In the genomic region with DNA sequence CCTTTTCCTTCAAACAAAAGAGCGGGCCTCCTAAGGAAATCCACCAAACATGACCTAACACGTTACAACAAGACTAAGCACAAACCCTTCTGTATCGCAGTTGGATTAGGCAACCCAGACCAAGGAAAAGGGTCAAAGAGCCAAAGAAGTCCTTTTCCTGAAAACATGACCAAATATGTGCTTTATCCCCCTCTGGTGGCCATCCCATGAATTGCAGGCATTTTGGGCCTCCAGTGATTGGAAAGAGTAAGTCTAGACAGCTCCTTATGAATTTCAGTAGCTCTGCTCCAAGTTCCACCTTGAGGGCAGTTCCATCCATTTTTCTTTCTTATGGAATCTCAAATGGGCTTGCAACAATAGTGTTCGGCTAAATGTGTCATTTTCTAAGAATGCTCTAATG, we compare ENCODE assay signal across 9 mouse cellular contexts.
DNase-seq lines count a peak whose midpoint lies in the region; ATAC-seq and TF ChIP-seq lines count a peak whose summit lies in the region.
"Had no signal": no experiment of that assay in that cellular context is flagged by ENCODE, and none has a peak within 500 bp of the region (broad histone marks: within the 10 kb centered on the region; RNA-seq: fewer than 3 reads in every experiment).

No protein-coding gene starts in this region.

- peak; percentile 79 for DNase-seq in midbrain, embryonic 10.5 days (ENCODE audit: low spot score)
- peak; percentile 26 to 61 for DNase-seq in cerebellum, adult 2 months
- peak; percentile 63 for DNase-seq in kidney, adult 9 months
- DNase-seq in limb, embryonic 11.5 days (ENCODE audit: low spot score) = peak; percentile 88
- peak; percentile 79 for DNase-seq in neural tube, embryonic 11.5 days (ENCODE audit: low spot score)
- peak; percentile 1 to 48 for DNase-seq in urinary bladder, adult 18-20 months (ENCODE audit: low spot score in 2 of 2)

- H3K4me3 ChIP-seq in midbrain, embryonic 10.5 days = no peak overlapping the region
- H3K4me3 ChIP-seq in midbrain, embryonic 15.5 days = no peak overlapping the region
- H3K4me3 ChIP-seq in cerebellum, adult 2 months (replicated peaks; ENCODE audit: insufficient read depth, low read depth, low read length) = no peak overlapping the region
- no peak overlapping the region for H3K4me3 ChIP-seq in limb, embryonic 11.5 days (ENCODE audit: low read depth, low read length)
- no peak overlapping the region for H3K4me3 ChIP-seq in neural tube, embryonic 11.5 days (ENCODE audit: low read depth, low read length)
- H3K4me3 ChIP-seq: embryonic facial prominence, embryonic 12.5 days had no signal

- no peak for ATAC-seq in midbrain, embryonic 15.5 days (replicated peaks)
- ATAC-seq in frontal cortex, adult (ENCODE audit: low TSS enrichment) = peak; percentile 69
- no peak for ATAC-seq in limb, embryonic 11.5 days (ENCODE audit: insufficient number of reproducible peaks, low FRiP score, low TSS enrichment, low read depth)
- ATAC-seq in neural tube, embryonic 11.5 days (ENCODE audit: insufficient read depth, low FRiP score, low TSS enrichment) = no peak

- H3K9ac ChIP-seq in midbrain, embryonic 15.5 days = no peak overlapping the region
- no peak overlapping the region for H3K9ac ChIP-seq in limb, embryonic 11.5 days (ENCODE audit: low read length)
- no peak overlapping the region for H3K9ac ChIP-seq in neural tube, embryonic 11.5 days (ENCODE audit: low read length)
- H3K9ac ChIP-seq: embryonic facial prominence, embryonic 12.5 days had no signal

- no peak overlapping the region for H3K4me2 ChIP-seq in midbrain, embryonic 15.5 days
- no peak overlapping the region for H3K4me2 ChIP-seq in limb, embryonic 11.5 days (ENCODE audit: low read depth, severe bottlenecking)
- H3K4me2 ChIP-seq in neural tube, embryonic 11.5 days (ENCODE audit: low read depth) = no peak overlapping the region
- H3K4me2 ChIP-seq: embryonic facial prominence, embryonic 12.5 days had no signal

- H3K27ac ChIP-seq in midbrain, embryonic 10.5 days (replicated peaks) = no peak overlapping the region
- no peak overlapping the region for H3K27ac ChIP-seq in midbrain, embryonic 15.5 days
- no peak overlapping the region for H3K27ac ChIP-seq in cerebellum, adult 2 months (ENCODE audit: insufficient read depth, low read length)
- no peak overlapping the region for H3K27ac ChIP-seq in limb, embryonic 11.5 days (replicated peaks; ENCODE audit: low read depth, low read length)
- no peak overlapping the region for H3K27ac ChIP-seq in neural tube, embryonic 11.5 days (ENCODE audit: low read depth, low read length)
- H3K27ac ChIP-seq: embryonic facial prominence, embryonic 12.5 days had no signal

- H3K27me3 ChIP-seq in midbrain, embryonic 10.5 days (ENCODE audit: low read depth, poor library complexity, severe bottlenecking) = no peaks in the 10 kb centered on the region
- H3K27me3 ChIP-seq in midbrain, embryonic 15.5 days (replicated peaks) = no peaks in the 10 kb centered on the region
- H3K27me3 ChIP-seq in cerebellum, adult 2 months (ENCODE audit: control insufficient read depth, insufficient read depth, low read length) = no peaks in the 10 kb centered on the region
- no peaks in the 10 kb centered on the region for H3K27me3 ChIP-seq in limb, embryonic 11.5 days (ENCODE audit: control insufficient read depth, insufficient read depth, low read length)
- H3K27me3 ChIP-seq in neural tube, embryonic 11.5 days (ENCODE audit: control insufficient read depth, insufficient read depth, low read length) = no peaks in the 10 kb centered on the region
- H3K27me3 ChIP-seq: embryonic facial prominence, embryonic 12.5 days had no signal

- TF ChIP-seq CTCF in cerebellum, adult 2 months (IDR thresholded peaks at IDR 0.05; ENCODE audit: borderline replicate concordance, insufficient read depth, low read depth, low read length) = peak; percentile 50; the same call in 1 of the 2 replicates

- H3K36me3 ChIP-seq in midbrain, embryonic 10.5 days = no peaks in the 10 kb centered on the region
- H3K36me3 ChIP-seq in midbrain, embryonic 15.5 days (replicated peaks) = no peaks in the 10 kb centered on the region
- H3K36me3 ChIP-seq in limb, embryonic 11.5 days (ENCODE audit: control insufficient read depth, insufficient read depth, low read length) = no peaks in the 10 kb centered on the region
- H3K36me3 ChIP-seq in neural tube, embryonic 11.5 days (ENCODE audit: control insufficient read depth, insufficient read depth, low read length) = no peaks in the 10 kb centered on the region
- H3K36me3 ChIP-seq: embryonic facial prominence, embryonic 12.5 days had no signal

- no peaks in the 10 kb centered on the region for H3K9me3 ChIP-seq in midbrain, embryonic 10.5 days (replicated peaks)
- no peaks in the 10 kb centered on the region for H3K9me3 ChIP-seq in midbrain, embryonic 15.5 days
- H3K9me3 ChIP-seq in limb, embryonic 11.5 days (ENCODE audit: control insufficient read depth, low read length) = no peaks in the 10 kb centered on the region
- no peaks in the 10 kb centered on the region for H3K9me3 ChIP-seq in neural tube, embryonic 11.5 days (ENCODE audit: control insufficient read depth, low read length)
- H3K9me3 ChIP-seq: embryonic facial prominence, embryonic 12.5 days had no signal

- no peaks in the 10 kb centered on the region for H3K4me1 ChIP-seq in midbrain, embryonic 10.5 days
- no peaks in the 10 kb centered on the region for H3K4me1 ChIP-seq in midbrain, embryonic 15.5 days
- H3K4me1 ChIP-seq in cerebellum, adult 2 months (ENCODE audit: control insufficient read depth, insufficient read depth, low read length) = no peaks in the 10 kb centered on the region
- H3K4me1 ChIP-seq in limb, embryonic 11.5 days (ENCODE audit: control insufficient read depth, insufficient read depth, low read length) = no peaks in the 10 kb centered on the region
- H3K4me1 ChIP-seq in neural tube, embryonic 11.5 days (ENCODE audit: control insufficient read depth, insufficient read depth, low read length) = no peaks in the 10 kb centered on the region
- H3K4me1 ChIP-seq: embryonic facial prominence, embryonic 12.5 days had no signal

- WGBS in midbrain, embryonic 10.5 days = 52% methylated on average over 4 of the region's 4 CpGs
- WGBS in midbrain, embryonic 15.5 days = 39% methylated on average over 4 of the region's 4 CpGs
- 47% methylated on average over 4 of the region's 4 CpGs for whole genome bisulfite sequencing in cerebellum, adult 2 months
- 50% methylated on average over 4 of the region's 4 CpGs for WGBS in limb, embryonic 11.5 days
- WGBS in neural tube, embryonic 11.5 days = 53% methylated on average over 4 of the region's 4 CpGs

- no peak for TF ChIP-seq POLR2A in cerebellum, adult 2 months (IDR thresholded peaks at IDR 0.05; ENCODE audit: borderline replicate concordance, insufficient read depth, low read length)

Comparison
In these comparisons a context has a peak if more than half of its experiments do, and no peak if none do; other contexts are left out.
1. DNase-seq: peak in every context shown above with its lines; median percentile 88 in limb, embryonic 11.5 days; 79 in midbrain, embryonic 10.5 days; 79 in neural tube, embryonic 11.5 days; 63 in kidney, adult 9 months; 44 in cerebellum, adult 2 months; 24 in urinary bladder, adult 18-20 months.